In genomic region chr8:84708071-84708541, GRCm38 (mm10) we compare ENCODE assay signal across 8 mouse cellular contexts. TPM values are rescaled to one million over a fixed set of nuclear protein-coding genes. Genes with fewer than 3 reads are reported as not detected.
DNase-seq lines count a peak whose midpoint lies in the region; ATAC-seq and TF ChIP-seq lines count a peak whose summit lies in the region.

No protein-coding gene starts in this region.

- 43% methylated on average over 15 of the region's 15 CpGs for WGBS in cerebellum, adult 2 months
- 39% methylated on average over 15 of the region's 15 CpGs for WGBS in lung, embryonic 15.5 days

- intact Hi-C loops in heart, postnatal 25 days (cut with DNase I): loop anchor here (5.0 kb wide), 1 partner anchor 506 kb away; no protein-coding TSS in a partner anchor

- no peak for TF ChIP-seq CTCF in cerebellum, adult 2 months (IDR thresholded peaks at IDR 0.05; ENCODE audit: borderline replicate concordance, insufficient read depth, low read depth, low read length)
- no peak for TF ChIP-seq CTCF in brain, embryonic 14.5 days (IDR thresholded peaks at IDR 0.05; ENCODE audit: borderline replicate concordance, extremely low read depth, insufficient read depth, insufficient read length)

- peaks cover 8% of the 10 kb centered on the region; the same call in 1 of the 2 replicates for H3K36me3 ChIP-seq in lung, embryonic 15.5 days

- peaks cover 18% of the 10 kb centered on the region for H3K4me1 ChIP-seq in cerebellum, adult 2 months (ENCODE audit: control insufficient read depth, insufficient read depth, low read length)
- peaks cover 79% of the 10 kb centered on the region for H3K4me1 ChIP-seq in lung, embryonic 15.5 days

- ATAC-seq in lung, embryonic 15.5 days (ENCODE audit: borderline replicate concordance, extremely low read depth, low FRiP score, low TSS enrichment): no peak

- no peak overlapping the region; the same call in 1 of the 2 replicates for H3K9ac ChIP-seq in lung, embryonic 15.5 days

- H3K9me3 ChIP-seq in lung, embryonic 15.5 days: no peaks in the 10 kb centered on the region

- no peak overlapping the region for H3K4me3 ChIP-seq in cerebellum, adult 2 months (replicated peaks; ENCODE audit: insufficient read depth, low read depth, low read length)
- peak overlapping the region; percentile 31; the same call in 1 of the 2 replicates for H3K4me3 ChIP-seq in lung, embryonic 15.5 days

- H3K27ac ChIP-seq in cerebellum, adult 2 months (ENCODE audit: insufficient read depth, low read length): no peak overlapping the region; the same call in 1 of the 2 replicates
- peak overlapping the region; percentile 87 for H3K27ac ChIP-seq in lung, embryonic 15.5 days

- H3K27me3 ChIP-seq in cerebellum, adult 2 months (ENCODE audit: control insufficient read depth, insufficient read depth, low read length): no peaks in the 10 kb centered on the region
- peaks cover 25% of the 10 kb centered on the region for H3K27me3 ChIP-seq in lung, embryonic 15.5 days

- DNase-seq in cerebellum, postnatal 10 days: peak; percentile 40 to 54
- DNase-seq in cerebellum, adult 2 months: no peak
- peak; percentile 73 for DNase-seq in brain, embryonic 14.5 days (ENCODE audit: low read depth)
- DNase-seq in heart, postnatal 25 days (ENCODE audit: low spot score): peak; percentile 36
- peak; percentile 69 for DNase-seq in testis, postnatal 10 days (ENCODE audit: low spot score)
- DNase-seq in right cerebral cortex, adult 18-20 months: no peak
- DNase-seq in right cerebral cortex, postnatal 14 days: no peak

- TF ChIP-seq POLR2A in cerebellum, adult 2 months (IDR thresholded peaks at IDR 0.05; ENCODE audit: borderline replicate concordance, insufficient read depth, low read length): no peak
- no peak for TF ChIP-seq POLR2A in brain, embryonic 14.5 days (IDR thresholded peaks at IDR 0.05; ENCODE audit: borderline replicate concordance, extremely low read depth, insufficient read depth, insufficient read length, poor library complexity, severe bottlenecking)

- peak overlapping the region; percentile 52 for H3K4me2 ChIP-seq in lung, embryonic 15.5 days

RNA-seq across cellular contexts. Expression of gene Lyl1, which starts 6.8 kb away (rescaled TPM):
- 1.7 TPM in 2 replicates for polyA plus RNA-seq in cerebellum, adult 2 months (2012; rRNA removed)
- 3.4 and 4.7 TPM in 2 replicates for polyA plus RNA-seq in brain, embryonic 14.5 days (2012; rRNA removed)
- 1 to 10 TPM; 4.2 to 4.5 TPM for total RNA-seq in heart, postnatal 25 days (2021)
- 11.9 and 12.1 TPM in 2 replicates for polyA plus RNA-seq in lung, embryonic 15.5 days (2015; fragmentation: Nextera tagmentation; extraction: Ambion mirVana)

RNA-seq across cellular contexts. Expression of gene G430095P16Rik, which starts 14.7 kb away (rescaled TPM):
- polyA plus RNA-seq in cerebellum, adult 2 months (2012; rRNA removed): 0.27 and 0.33 TPM in 2 replicates
- polyA plus RNA-seq in brain, embryonic 14.5 days (2012; rRNA removed): 0.92 and 1.5 TPM in 2 replicates
- total RNA-seq in heart, postnatal 25 days (2021): under 1 TPM in 1 of 2 experiments, not detected in 1; 0.39 TPM
- 3.4 and 4.4 TPM in 2 replicates for polyA plus RNA-seq in lung, embryonic 15.5 days (2015; fragmentation: Nextera tagmentation; extraction: Ambion mirVana)

RNA-seq across cellular contexts. Expression of gene Nacc1, which starts 20.4 kb away (rescaled TPM):
- 91.0 and 93.9 TPM in 2 replicates for polyA plus RNA-seq in cerebellum, adult 2 months (2012; rRNA removed)
- polyA plus RNA-seq in brain, embryonic 14.5 days (2012; rRNA removed): 81.8 and 87.0 TPM in 2 replicates
- 10 to 100 TPM; 32.0 to 32.6 TPM for total RNA-seq in heart, postnatal 25 days (2021)
- polyA plus RNA-seq in lung, embryonic 15.5 days (2015; fragmentation: Nextera tagmentation; extraction: Ambion mirVana): 20.2 and 21.6 TPM in 2 replicates

RNA-seq across cellular contexts. Expression of gene Trmt1, which starts 22.0 kb away (rescaled TPM):
- 144 and 148 TPM in 2 replicates for polyA plus RNA-seq in cerebellum, adult 2 months (2012; rRNA removed)
- 113 and 120 TPM in 2 replicates for polyA plus RNA-seq in brain, embryonic 14.5 days (2012; rRNA removed)
- 10 to 100 TPM; 32.6 to 37.6 TPM for total RNA-seq in heart, postnatal 25 days (2021)
- 57.5 and 58.4 TPM in 2 replicates for polyA plus RNA-seq in lung, embryonic 15.5 days (2015; fragmentation: Nextera tagmentation; extraction: Ambion mirVana)

RNA-seq across cellular contexts. Expression of gene Ier2, which starts 45.5 kb away (rescaled TPM):
- polyA plus RNA-seq in cerebellum, adult 2 months (2012; rRNA removed): 13.9 and 15.1 TPM in 2 replicates
- polyA plus RNA-seq in brain, embryonic 14.5 days (2012; rRNA removed): 7.3 and 11.0 TPM in 2 replicates
- total RNA-seq in heart, postnatal 25 days (2021): 10 to 100 TPM; 14.3 to 18.3 TPM
- 91.2 and 92.0 TPM in 2 replicates for polyA plus RNA-seq in lung, embryonic 15.5 days (2015; fragmentation: Nextera tagmentation; extraction: Ambion mirVana)

Comparison
In these comparisons a context has a peak if more than half of its experiments do, and no peak if none do; other contexts are left out.
1. DNase-seq: peak in cerebellum, postnatal 10 days (2 of 2), brain, embryonic 14.5 days (single experiment), heart, postnatal 25 days (single experiment) and testis, postnatal 10 days (single experiment); none in cerebellum, adult 2 months (0 of 2), right cerebral cortex, adult 18-20 months (single experiment) and right cerebral cortex, postnatal 14 days (single experiment).